In genomic region chr8:9416189-9416588, GRCm38 (mm10) we compare ENCODE assay signal across 23 mouse cellular contexts.
A peak's percentile ranks its signal among the peaks of the same experiment; 100 is the strongest.
DNase-seq lines count a peak whose midpoint lies in the region; ATAC-seq and TF ChIP-seq lines count a peak whose summit lies in the region.
"Had no signal": no experiment of that assay in that cellular context is flagged by ENCODE, and none has a peak within 500 bp of the region (broad histone marks: within the 10 kb centered on the region; RNA-seq: fewer than 3 reads in every experiment).

No protein-coding gene starts in this region.

- peak; percentile 76 for ATAC-seq in granulocyte monocyte progenitor cell, adult 5-6 weeks (replicated peaks; ENCODE audit: poor library complexity, severe bottlenecking)
- peak; percentile 42 to 46; a peak in 2 of 4 replicates for ATAC-seq in hematopoietic stem cell, adult 5-6 weeks (replicated peaks in 1 of 2; ENCODE audit: insufficient read depth in 1 of 2, low FRiP score in 2 of 2, low TSS enrichment in 1 of 2, low read depth in 1 of 2, poor library complexity in 2 of 2, severe bottlenecking in 2 of 2)
- ATAC-seq in megakaryocyte, adult 5-6 weeks (ENCODE audit: poor library complexity, severe bottlenecking) = peak; percentile 81
- peak; percentile 79 for ATAC-seq in megakaryocyte progenitor cell, adult 5-6 weeks (replicated peaks; ENCODE audit: poor library complexity)
- ATAC-seq in stomach, postnatal 0 days (ENCODE audit: low FRiP score, low TSS enrichment) = no peak
- ATAC-seq: activated CD4-positive, CD25-positive, alpha-beta regulatory T cell, adult 4 months; CD4-positive, CD25-positive, alpha-beta regulatory T cell, adult 4 months; Patski had no signal

- H3K9me3 ChIP-seq in stomach, postnatal 0 days (ENCODE audit: control insufficient read depth, low read length) = no peaks in the 10 kb centered on the region
- H3K9me3 ChIP-seq: G1E had no signal

- no peaks in the 10 kb centered on the region for H3K4me1 ChIP-seq in stomach, postnatal 0 days (replicated peaks; ENCODE audit: control insufficient read depth, insufficient read depth)

- no peak for DNase-seq in c-Kit-positive CD71-positive TER-119-positive erythroid progenitor cells, embryonic 14.5 days (ENCODE audit: low spot score)
- DNase-seq in embryo, embryonic 10.5 days (ENCODE audit: low spot score) = no peak
- no peak for DNase-seq in gastrocnemius, adult 18-20 months (ENCODE audit: low spot score)
- DNase-seq in stomach, postnatal 0 days (ENCODE audit: low spot score) = no peak
- DNase-seq: adrenal gland, adult 2 months; adrenal gland, adult 8-10 months; adrenal gland, postnatal 10 days; adrenal gland, postnatal 14 days; adrenal gland, postnatal 25 days; adrenal gland, postnatal 36 days; B cell, adult 2 months; cerebellum, adult 11 months; cerebellum, adult 11-12 months; cerebellum, adult 18-20 months had no signal

- no peaks in the 10 kb centered on the region for H3K36me3 ChIP-seq in stomach, postnatal 0 days (ENCODE audit: control insufficient read depth, insufficient read depth, low read length)
- H3K36me3 ChIP-seq: G1E had no signal

- 84% methylated on average over 9 of the region's 9 CpGs for WGBS in stomach, postnatal 0 days

- TF ChIP-seq CTCF in stomach, postnatal 0 days (IDR thresholded peaks at IDR 0.05; ENCODE audit: low read depth) = no peak

- no peak overlapping the region for H3K9ac ChIP-seq in stomach, postnatal 0 days (ENCODE audit: low read length)

- H3K4me3 ChIP-seq in stomach, postnatal 0 days (ENCODE audit: low read depth, low read length) = no peak overlapping the region

- H3K27me3 ChIP-seq in stomach, postnatal 0 days (ENCODE audit: control insufficient read depth, insufficient read depth, low read length) = no peaks in the 10 kb centered on the region
- H3K27me3 ChIP-seq: CH12.LX had no signal

- no peak overlapping the region for H3K27ac ChIP-seq in stomach, postnatal 0 days (replicated peaks)

- no peak overlapping the region for H3K4me2 ChIP-seq in stomach, postnatal 0 days (replicated peaks; ENCODE audit: low read depth)

- TF ChIP-seq EP300 in stomach, postnatal 0 days (optimal IDR thresholded peaks at IDR 0.05) = no peak
